Mouse (Mus musculus) CD8-positive naive resting alpha-beta T cell, adult 2 months (primary cell): ENCODE measurements at regions not wholly inside any gene's neighbourhood (a gene's known extent, or its start where the extent isn't known, plus 50 kb on each side); places are given as distances from the start of the nearest gene placed in this dataset.
"Not testable (repeated sequence)": the region's sequence is repeated elsewhere in the genome, so short reads cannot be mapped to it uniquely, and the experiment has no call there.

Experiments used
- DNase-seq, 2 experiments: peaks; one replicate each; pipeline ENCODE4 v3.0.0; 2022; ENCODE audit warnings: low read depth in 2 of 2, low spot score in 2 of 2

DNA sequence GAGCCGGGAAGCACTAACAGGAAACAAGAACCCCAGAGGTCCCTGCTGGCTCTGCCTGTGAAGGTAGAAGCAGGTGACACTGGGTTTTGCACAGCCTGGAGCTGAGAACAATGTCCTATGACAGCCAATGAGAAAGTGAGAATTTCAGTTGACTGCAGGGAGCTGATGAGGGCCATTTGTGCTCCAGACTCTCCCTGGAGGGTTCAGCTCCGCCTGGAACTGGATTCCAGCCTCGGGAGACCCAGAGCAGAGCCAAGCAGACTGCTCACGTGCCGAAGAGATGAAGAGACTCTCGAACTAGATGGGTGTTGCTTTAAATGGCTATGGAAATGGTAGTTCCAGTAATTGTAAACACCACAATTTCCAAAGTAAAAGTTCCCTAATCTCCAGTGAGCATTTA is 93.5 kb downstream of the Cand1 start:
- DNase-seq = no peak

GRCm38 (mm10) chr10:119142866-119143265 is 97.0 kb downstream of the Cand1 start:
- no peak for DNase-seq

DNA sequence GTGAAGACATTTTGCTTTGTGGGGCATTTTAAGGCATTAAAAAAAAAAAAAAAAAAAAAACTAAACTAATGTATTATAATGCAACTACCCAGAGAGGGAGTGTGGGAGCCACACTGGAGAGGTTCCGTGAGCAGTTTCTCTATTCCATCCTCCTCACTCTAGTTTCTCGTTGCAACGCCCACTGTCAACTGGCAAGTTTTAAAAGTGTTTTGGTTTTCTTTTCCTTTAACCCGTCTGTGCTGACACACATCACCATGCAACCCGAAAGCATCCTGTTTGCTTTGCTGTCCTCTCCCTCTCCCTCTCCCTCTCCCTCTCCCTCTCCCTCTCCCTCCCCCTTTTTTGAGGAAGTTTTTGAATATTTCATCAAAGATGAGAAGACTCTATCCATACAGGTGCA is 97.5 kb downstream of the Cand1 start:
- DNase-seq = no peak

DNA sequence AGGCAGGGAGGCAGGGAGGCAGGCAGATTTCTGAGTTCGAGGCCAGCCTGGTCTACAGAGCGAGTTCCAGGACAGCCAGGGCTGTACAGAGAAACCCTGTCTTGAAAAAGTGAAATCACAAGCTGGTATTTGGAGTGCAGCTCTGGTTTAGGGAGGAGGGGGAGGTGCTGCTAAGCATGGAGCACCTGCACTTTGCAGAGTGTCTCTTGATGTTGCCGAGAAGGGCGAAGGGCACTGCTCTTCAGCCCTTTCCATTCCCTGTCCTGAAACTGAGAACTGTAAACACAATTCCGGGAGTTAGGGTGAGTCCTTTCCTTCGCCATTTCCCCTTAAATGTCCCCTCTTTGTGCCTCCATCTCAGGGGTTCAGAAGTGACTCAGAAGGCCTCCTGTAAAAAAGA is 101.6 kb downstream of the Cand1 start:
- no peak for DNase-seq

- DNase-seq = no peak
These were observed 104.3 kb downstream of the Cand1 start for GRCm38 (mm10) chr10:119135489-119135924.

GRCm38 (mm10) chr10:119134797-119135488 is 104.9 kb downstream of the Cand1 start:
- no peak for DNase-seq

GRCm38 (mm10) chr10:119131977-119132376 is 107.9 kb downstream of the Cand1 start:
- no peak for DNase-seq

DNA sequence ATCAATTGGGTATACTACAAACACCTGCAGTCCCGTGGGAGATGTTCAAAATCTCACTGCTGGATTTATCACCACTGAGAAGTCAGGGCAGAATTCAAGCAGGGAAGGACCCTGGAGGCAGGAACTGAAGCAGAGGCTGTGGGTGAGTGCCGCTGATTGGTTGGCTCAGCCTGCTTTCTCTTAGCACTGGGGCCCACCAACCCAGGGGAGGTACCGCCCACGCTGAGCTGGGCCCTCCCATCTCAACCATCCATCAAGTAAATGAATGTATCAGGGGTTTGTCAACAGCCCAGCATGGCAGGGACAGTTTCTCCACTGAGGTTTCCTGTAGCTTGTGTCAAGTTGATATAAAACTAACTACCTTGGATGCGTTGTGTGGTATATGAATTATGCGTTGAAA is 109.2 kb downstream of the Cand1 start:
- DNase-seq = no peak

DNA sequence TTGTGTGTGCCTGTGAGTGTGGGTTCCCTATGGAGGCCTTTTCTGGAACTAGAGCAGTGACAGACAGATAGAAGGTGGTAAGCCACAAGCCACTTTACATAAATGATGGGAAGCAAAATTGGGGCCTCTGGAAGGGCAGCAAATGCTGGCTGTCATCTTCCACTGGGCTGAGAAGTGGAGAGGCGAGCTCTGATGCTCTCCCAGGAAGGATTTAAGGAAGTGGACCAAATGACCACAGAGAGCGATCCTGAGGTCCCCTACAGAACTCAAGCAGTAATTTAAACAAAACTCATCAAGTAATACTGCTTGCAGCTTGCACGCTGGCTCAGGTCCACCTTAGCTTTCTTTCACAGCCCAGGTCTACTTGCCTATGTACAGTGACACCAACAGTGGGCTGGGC is 111.8 kb downstream of the Cand1 start:
- no peak for DNase-seq

- DNase-seq = no peak
These were observed 116.3 kb downstream of the Cand1 start for GRCm38 (mm10) chr10:119123517-119123916.

DNA sequence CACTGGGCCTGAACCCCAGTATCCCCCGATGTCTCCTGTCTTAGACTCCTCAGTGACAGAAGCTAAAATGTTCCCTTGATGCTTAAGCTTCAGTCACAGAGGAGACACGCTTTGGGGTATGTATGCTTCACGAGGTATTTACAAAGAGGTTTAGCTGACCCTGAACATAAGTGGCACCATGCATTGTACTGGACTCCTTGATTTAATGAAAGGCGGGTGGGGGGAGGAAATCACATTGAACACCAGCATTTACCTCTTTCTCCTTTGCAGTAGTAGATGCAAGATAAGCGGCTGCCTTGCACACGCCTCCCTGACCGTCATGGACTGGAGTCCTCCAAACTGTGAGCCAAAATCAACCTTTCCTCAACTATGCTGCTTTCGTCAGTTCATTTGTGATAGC is 117.5 kb downstream of the Cand1 start:
- DNase-seq = no peak

DNA sequence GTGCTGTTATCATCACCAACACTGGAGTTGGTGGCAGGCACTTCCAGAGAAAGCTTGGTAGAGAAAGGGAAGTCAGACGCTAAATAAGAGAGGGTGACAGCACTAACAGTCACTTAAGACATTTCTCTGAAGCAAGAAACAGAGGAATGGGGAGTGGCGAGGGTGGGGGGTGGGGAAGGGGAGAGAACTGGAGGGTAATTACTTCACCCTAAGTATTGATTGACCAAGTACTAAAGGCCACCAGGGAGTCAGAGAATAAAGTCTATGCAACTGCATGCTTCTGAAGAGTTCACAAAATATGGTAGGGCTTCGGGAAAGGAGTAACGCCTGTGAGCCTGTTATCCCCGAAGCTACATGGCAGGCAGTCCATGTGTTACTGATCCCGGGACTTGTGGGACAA is 118.3 kb downstream of the Cand1 start:
- DNase-seq = no peak

DNA sequence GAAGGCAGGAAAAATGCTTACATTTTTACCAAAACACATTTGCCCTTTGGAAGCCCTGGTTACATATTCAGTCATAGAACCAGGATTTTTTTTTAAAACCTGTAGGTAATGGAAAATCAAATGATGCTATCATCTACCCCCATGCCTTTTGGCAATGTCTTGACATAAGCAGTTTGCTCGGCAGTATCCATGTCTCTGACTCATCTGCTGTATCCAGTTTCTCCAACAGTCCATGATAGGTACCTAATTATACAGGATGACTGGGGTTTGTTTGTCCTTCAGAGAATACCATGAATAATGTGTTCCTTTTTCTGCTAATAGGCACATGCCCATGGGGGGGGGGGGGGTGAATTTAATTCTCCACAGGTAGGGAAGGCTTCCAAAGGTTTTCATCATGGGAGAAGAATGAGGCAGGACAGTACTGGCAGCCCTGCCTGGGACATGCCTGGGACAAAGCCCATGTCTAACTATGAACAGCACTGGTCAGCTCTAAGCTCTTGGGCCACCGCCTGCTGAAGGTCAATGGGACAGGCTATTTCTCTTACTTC is 122.9 kb downstream of the Cand1 start:
- no peak for DNase-seq

DNA sequence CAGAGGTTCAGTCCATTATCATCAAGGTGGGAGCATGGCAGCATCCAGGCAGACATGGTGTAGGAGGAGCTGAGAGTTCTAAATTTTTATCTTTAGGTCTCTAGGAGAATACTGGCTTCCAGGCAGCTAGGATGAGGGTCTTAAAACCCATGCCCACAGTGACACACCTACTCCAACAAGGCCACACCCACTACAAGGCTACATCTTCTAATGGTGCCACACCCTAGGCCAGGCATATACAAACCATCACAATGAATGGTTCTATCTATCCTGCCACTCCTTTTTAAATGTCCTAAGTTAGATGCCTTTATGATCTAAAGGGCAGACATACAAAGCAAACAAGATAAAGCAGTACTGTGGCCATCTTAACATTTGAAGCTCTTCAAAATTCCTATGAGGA is 124.7 kb downstream of the Cand1 start:
- DNase-seq = not testable (repeated sequence)

- DNase-seq = no peak
These were observed 125.2 kb downstream of the Cand1 start for GRCm38 (mm10) chr10:119114653-119115052.

DNA sequence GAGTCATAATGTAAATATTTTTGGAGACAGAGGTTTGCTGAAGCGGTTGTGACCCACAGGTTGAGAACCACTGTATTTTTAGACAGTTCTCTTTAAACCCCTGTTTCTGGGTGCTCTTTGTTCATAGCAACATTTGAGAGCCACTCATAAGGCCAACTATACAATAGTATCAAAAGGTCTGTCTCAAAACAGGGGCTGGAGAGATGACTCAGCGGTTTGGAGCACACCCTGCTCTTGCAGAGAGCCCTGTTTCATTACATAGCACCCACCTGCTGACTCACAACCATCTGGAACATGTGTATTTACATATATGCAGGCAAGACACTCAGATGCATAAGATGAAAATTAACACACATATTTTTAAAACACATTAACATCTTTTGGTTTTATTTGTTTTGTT is 128.0 kb downstream of the Cand1 start:
- DNase-seq = no peak

DNA sequence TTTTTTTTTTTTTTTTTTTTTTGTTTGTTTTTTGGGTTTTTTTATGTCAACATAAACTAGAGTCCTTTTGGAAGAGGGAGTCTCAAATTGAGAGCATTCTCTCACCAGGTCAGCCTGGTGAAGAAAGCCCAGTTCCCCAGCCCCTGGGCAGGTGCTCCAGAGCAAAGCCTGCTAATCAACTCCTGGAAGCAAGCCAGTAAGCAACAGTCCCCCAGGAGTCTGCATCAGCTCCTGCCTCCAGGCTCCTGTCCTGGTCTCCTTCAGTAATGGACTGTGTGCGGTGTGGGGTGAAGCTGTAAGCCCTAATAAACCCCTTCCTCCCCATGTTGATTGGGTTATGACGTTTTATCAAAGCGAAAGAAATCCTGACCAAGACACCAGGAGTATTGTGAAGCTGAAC is 128.4 kb downstream of the Cand1 start:
- DNase-seq = no peak

DNA sequence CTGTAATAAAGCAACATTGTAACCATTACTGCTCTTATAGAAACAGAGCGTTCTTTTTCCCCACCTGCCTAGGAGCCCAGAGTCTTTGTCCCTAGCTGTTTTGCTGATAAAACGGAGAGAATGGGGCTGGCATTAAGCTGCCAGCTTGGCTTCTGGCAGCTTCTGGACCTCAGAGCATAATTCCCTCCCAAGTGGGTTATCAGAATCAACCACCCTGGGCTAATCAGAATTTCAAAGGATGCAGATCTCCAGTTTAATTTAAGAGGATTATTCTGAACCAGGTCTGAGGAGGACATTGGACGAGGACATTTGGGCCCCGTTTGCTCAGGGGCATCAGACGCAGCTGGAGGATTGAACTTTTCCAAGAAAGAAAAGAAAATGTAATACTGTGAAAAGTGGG is 129.2 kb downstream of the Cand1 start:
- DNase-seq = no peak

DNA sequence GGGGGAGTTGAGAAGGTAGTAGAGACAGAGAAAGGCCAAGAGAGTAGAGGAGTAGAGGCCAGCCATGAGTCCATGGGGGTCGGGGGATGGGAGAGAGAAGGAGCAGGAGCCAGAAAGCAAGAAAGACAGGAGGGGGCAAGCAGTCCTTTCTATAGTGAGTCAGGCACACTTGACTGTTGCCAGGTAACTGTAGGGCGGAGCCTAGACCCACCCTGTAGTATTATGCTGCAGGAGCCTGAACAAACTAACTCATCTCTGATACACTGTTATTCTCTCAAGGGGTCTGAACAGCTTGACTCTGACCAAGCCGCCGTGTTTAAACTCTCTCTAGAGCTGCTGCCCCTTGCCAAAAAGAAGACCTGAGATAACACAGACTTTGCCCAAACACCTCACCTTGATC is 130.6 kb downstream of the Cand1 start:
- DNase-seq = no peak

GRCm38 (mm10) chr10:119107728-119108127 is 132.1 kb downstream of the Cand1 start:
- no peak for DNase-seq

- DNase-seq = no peak
These were observed 133.8 kb downstream of the Cand1 start for GRCm38 (mm10) chr10:119106105-119106504.

- DNase-seq = no peak
These were observed 134.5 kb downstream of the Cand1 start for GRCm38 (mm10) chr10:119105279-119105881.

DNA sequence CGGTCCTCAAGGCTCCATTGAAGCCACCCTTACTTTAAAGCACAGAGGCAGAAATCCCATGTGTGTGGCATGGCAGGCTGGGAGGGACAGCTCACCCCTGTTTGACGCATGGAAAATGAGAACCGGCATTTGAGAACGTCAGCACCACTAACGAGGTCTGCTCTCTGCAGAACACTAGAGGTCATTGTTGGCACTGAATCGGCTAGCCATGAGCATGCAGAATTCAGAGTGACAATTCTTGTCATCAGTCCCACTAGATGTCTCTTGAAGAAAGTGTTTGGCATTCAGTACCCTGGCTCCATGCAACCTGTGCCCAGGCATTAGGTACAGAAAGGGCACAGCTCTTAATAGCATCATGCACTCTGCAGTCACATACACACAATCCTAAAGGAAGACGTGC is 139.3 kb downstream of the Cand1 start:
- DNase-seq = no peak
